Mouse (Mus musculus) stomach, postnatal 0 days (tissue): ENCODE results near the gene Ankrd17. TPM values are rescaled to one million over a fixed set of nuclear protein-coding genes. Genes with fewer than 3 reads are reported as not detected.

Experiments
- ATAC-seq: fragments of 200-750 bp; cut with Nextera tagmentation; 2 replicates; pipeline ENCODE4 v1.8.0; 2017; ENCODE audit not compliant: low FRiP score, low TSS enrichment
- DNase-seq: peaks from one replicate; pipeline ENCODE4 v3.0.0-alpha.2; 2016; ENCODE audit warnings: low spot score
- H3K27ac ChIP-seq: fragments of 300-500 bp; sonication (generic); replicated peaks from 2 replicates; pipeline ENCODE4 v1.5.1; 2014; ENCODE audit warnings: mild to moderate bottlenecking, control low read depth
- H3K27me3 ChIP-seq: fragments of 300-500 bp; sonication (generic); 2 replicates; pipeline ENCODE4 v1.6.1; 2014; ENCODE audit warnings: low read length; ENCODE audit not compliant: control insufficient read depth, insufficient read depth
- H3K36me3 ChIP-seq: fragments of 300-500 bp; sonication (generic); 2 replicates; pipeline ENCODE4 v1.6.1; 2014; ENCODE audit warnings: low read length, mixed read lengths; ENCODE audit not compliant: control insufficient read depth, insufficient read depth
- H3K4me1 ChIP-seq: fragments of 300-500 bp; sonication (generic); replicated peaks from 2 replicates; pipeline ENCODE4 v1.6.1; 2014; ENCODE audit warnings: antibody characterized with exemption; ENCODE audit not compliant: control insufficient read depth, insufficient read depth
- H3K4me2 ChIP-seq: fragments of 300-500 bp; sonication (generic); replicated peaks from 2 replicates; pipeline ENCODE4 v1.6.1; 2014; ENCODE audit warnings: low read depth, mild to moderate bottlenecking, control low read depth, moderate library complexity
- H3K4me3 ChIP-seq: fragments of 300-500 bp; sonication (generic); 2 replicates; pipeline ENCODE4 v1.5.1; 2014; ENCODE audit warnings: low read depth, low read length, control low read depth
- H3K9ac ChIP-seq: fragments of 300-500 bp; sonication (generic); 2 replicates; pipeline ENCODE4 v1.6.1; 2014; ENCODE audit warnings: mild to moderate bottlenecking, low read length, control low read depth, mixed read lengths
- H3K9me3 ChIP-seq: fragments of 300-500 bp; sonication (generic); 2 replicates; pipeline ENCODE4 v1.6.1; 2016; ENCODE audit warnings: low read length; ENCODE audit not compliant: control insufficient read depth
- CTCF ChIP-seq: IDR thresholded peaks from 2 replicates; pipeline ENCODE4 v1.5.1; 2016; ENCODE audit warnings: antibody characterized with exemption, low read depth, mild to moderate bottlenecking, moderate library complexity
- EP300 ChIP-seq: optimal IDR thresholded peaks from 2 replicates; pipeline ENCODE3; 2016; ENCODE audit warnings: antibody characterized with exemption
- WGBS: fragments of 180-500 bp; shearing (Covaris S2); extraction: QIAGEN DNeasy Blood & Tissue Kit; methylation state at CpG from one replicate; pipeline ENCODE4 v1.1.7; 2014; 5-methylcytosine and 5-hydroxymethylcytosine counted together
- polyA plus RNA-seq: library from polyadenylated mRNA; unstranded; fragments of >200 nt; fragmentation: Nextera tagmentation; extraction: Ambion mirVana; gene quantifications from 2 replicates; pipeline ENCODE4 v1.2.1, GENCODE M21; 2015

The Ankrd17 gene
- polyA plus RNA-seq, 1 experiment from 2014 or later: 12.5 TPM

DNA sequence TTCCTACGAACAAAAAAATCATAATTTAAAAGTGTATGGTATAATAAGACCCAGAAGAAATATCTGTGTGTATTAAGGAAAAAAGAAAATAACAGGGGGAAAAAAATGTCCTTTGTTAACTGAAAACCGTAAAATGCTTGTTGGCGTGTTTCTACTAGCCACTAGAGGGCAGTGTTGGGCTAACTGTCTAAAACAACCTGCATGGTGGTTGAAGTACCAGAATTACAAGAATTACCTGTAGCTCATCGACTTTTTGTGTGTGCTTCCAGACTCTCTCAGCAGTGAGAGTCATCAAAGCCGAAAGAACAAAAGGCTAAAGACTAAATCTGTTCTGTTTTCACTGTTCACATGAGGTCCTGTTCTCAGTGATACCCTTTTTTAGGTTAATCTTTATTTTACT lies 163.2 kb downstream of the Ankrd17 start:
- no peaks in the 10 kb centered on the region for H3K9me3 ChIP-seq
- H3K4me2 ChIP-seq: no peak overlapping the region
- DNase-seq: peak; percentile 27
- no peaks in the 10 kb centered on the region for H3K4me1 ChIP-seq
- no peak for ATAC-seq
- H3K36me3 ChIP-seq: no peaks in the 10 kb centered on the region
- no peak overlapping the region for H3K4me3 ChIP-seq
- H3K27me3 ChIP-seq: no peaks in the 10 kb centered on the region
- TF ChIP-seq EP300: peak; percentile 58
- peak; percentile 90 for TF ChIP-seq CTCF
- H3K9ac ChIP-seq: no peak overlapping the region
- 13% methylated on average over 5 of the region's 5 CpGs for WGBS
- H3K27ac ChIP-seq: no peak overlapping the region

DNA sequence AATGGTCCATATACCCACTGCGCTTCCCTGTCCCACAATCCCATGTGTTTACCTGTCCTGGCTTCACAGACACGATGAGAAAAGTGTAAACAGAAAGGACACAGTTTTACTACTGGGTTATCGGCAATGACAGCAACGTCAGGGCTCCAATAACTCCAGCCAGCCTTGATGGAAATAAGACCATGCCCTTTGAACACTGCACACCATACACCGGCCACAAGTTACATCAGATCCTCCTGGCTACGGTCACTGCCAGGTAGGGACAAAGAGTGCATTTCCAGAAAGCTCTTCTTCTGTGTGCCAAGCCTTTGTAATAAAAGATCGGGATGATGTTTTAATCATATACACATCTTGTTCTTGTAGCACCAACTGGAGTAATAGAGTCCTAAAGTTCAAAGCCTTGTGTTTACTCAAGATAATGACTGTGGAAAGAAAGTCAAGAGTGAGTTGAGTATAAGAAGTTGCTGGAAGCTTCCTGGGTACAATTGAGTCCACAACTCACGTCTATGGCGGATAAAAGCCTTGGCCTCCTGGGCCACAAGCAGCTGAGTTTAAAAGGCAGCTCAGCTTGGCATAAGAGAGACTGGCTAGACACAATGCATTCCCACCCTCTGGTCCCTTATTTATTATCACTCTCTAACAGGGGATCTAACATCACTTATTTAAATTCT lies 163.8 kb downstream of the Ankrd17 start:
- WGBS: 67% methylated on average over 9 of the region's 9 CpGs
- DNase-seq: no peak
- TF ChIP-seq CTCF: no peak
- no peak for TF ChIP-seq EP300
- H3K9me3 ChIP-seq: no peaks in the 10 kb centered on the region
- no peak overlapping the region for H3K4me2 ChIP-seq
- no peaks in the 10 kb centered on the region for H3K36me3 ChIP-seq
- no peaks in the 10 kb centered on the region for H3K4me1 ChIP-seq
- peak; percentile 42; the same call in 1 of the 2 replicates for ATAC-seq
- H3K27ac ChIP-seq: no peak overlapping the region
- H3K4me3 ChIP-seq: no peak overlapping the region
- H3K27me3 ChIP-seq: no peaks in the 10 kb centered on the region
- no peak overlapping the region for H3K9ac ChIP-seq

DNA sequence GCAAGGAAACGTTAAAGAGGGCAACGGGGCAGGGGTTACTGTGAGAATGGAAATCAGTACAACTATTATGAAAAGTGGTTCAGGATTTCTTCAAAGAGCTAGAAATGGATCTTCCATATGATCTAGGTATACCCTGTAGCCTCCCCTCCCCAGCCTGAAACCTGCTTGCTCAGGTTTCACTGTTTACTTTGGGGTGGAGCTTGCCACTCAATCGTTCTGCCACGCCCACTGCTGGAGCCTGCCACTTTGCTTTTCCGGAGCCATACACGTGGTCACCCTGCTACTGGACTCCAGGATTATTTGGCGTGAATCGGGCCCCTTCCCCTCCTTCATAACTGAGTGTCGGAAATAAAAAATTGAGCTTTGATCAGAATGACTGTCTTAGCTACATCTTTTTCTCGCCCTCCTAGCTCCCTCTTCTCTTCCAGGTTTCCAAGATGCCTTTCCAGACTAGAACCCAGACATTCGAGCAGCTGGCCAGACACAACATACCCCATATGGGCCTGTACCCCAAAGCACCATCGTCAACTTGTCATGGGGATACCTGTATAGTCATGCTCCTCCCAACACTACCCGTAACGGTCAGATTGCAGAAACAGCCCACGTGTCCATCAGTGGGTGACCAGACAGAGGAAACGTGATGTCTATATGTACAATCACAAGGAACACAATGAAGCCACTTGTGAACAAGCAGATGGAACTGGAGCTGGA lies 166.3 kb downstream of the Ankrd17 start:
- TF ChIP-seq CTCF (no peak), EP300 (no peak)
- H3K9me3 ChIP-seq: no peaks in the 10 kb centered on the region
- DNase-seq: peak; percentile 69
- no peak overlapping the region for H3K27ac ChIP-seq
- WGBS: 43% methylated on average over 16 of the region's 16 CpGs
- no peak overlapping the region for H3K9ac ChIP-seq
- ATAC-seq: peak; percentile 57; the same call in 1 of the 2 replicates
- no peak overlapping the region for H3K4me3 ChIP-seq
- no peaks in the 10 kb centered on the region for H3K27me3 ChIP-seq
- H3K4me2 ChIP-seq: no peak overlapping the region
- no peaks in the 10 kb centered on the region for H3K4me1 ChIP-seq
- H3K36me3 ChIP-seq: no peaks in the 10 kb centered on the region

DNA sequence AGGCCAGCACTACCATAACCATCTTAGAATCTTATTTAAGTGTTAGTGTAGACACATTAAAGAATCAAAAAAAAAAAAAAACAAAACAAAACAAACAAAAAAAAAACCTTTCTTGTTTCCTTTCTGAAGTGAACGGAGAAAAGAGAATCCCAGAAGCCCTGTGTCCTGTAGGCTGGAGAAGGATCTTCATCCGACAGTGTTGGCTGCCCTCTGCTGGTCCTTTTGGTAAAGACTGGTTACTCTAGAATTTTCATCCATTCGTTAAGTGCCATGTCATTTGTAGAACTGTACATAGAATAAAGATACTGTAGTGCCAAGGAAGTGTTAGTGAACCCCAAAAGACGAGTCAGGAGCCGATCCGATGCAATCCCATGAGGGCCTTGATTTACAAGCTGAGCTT lies 171.5 kb downstream of the Ankrd17 start:
- ATAC-seq (no peak; the same call in 1 of the 2 replicates), DNase-seq (peak; percentile 66)
- H3K4me1 ChIP-seq: no peaks in the 10 kb centered on the region
- no peaks in the 10 kb centered on the region for H3K36me3 ChIP-seq
- no peak for TF ChIP-seq EP300
- peak; percentile 87 for TF ChIP-seq CTCF
- 27% methylated on average over 6 of the region's 6 CpGs for WGBS
- no peak overlapping the region for H3K27ac ChIP-seq
- no peak overlapping the region for H3K9ac ChIP-seq
- no peaks in the 10 kb centered on the region for H3K27me3 ChIP-seq
- H3K4me3 ChIP-seq: no peak overlapping the region
- no peak overlapping the region for H3K4me2 ChIP-seq
- H3K9me3 ChIP-seq: no peaks in the 10 kb centered on the region

- Histone ChIP-seq H3K27ac (no peak overlapping the region), H3K4me3 (no peak overlapping the region), H3K9me3 (no peaks in the 10 kb centered on the region), H3K4me1 (no peaks in the 10 kb centered on the region), H3K4me2 (no peak overlapping the region), H3K9ac (no peak overlapping the region), H3K27me3 (no peaks in the 10 kb centered on the region), H3K36me3 (no peaks in the 10 kb centered on the region)
- WGBS: 48% methylated on average over 5 of the region's 5 CpGs
- no peak for TF ChIP-seq EP300
- TF ChIP-seq CTCF: no peak
- DNase-seq (no peak), ATAC-seq (no peak)
These were observed 183.6 kb downstream of the Ankrd17 start for GRCm38 (mm10) chr5:90182782-90183181.

GRCm38 (mm10) chr5:90179094-90179493 lies 187.3 kb downstream of the Ankrd17 start:
- no peaks in the 10 kb centered on the region for H3K36me3 ChIP-seq
- TF ChIP-seq EP300: no peak
- TF ChIP-seq CTCF: no peak

More at GRCm38 (mm10) chr5:90179094-90179493, 187.3 kb downstream of the Ankrd17 start:
- H3K9ac ChIP-seq: no peak overlapping the region
- no peak overlapping the region for H3K4me2 ChIP-seq
- no peak for ATAC-seq
- WGBS: 45% methylated on average over 5 of the region's 5 CpGs
- DNase-seq: no peak
- H3K27ac ChIP-seq: no peak overlapping the region
- H3K9me3 ChIP-seq: no peaks in the 10 kb centered on the region
- H3K4me3 ChIP-seq: no peak overlapping the region
- no peaks in the 10 kb centered on the region for H3K27me3 ChIP-seq
- H3K4me1 ChIP-seq: no peaks in the 10 kb centered on the region
